Mouse (Mus musculus): ENCODE measurements around the gene Il17rd.
A peak's percentile ranks its signal among the peaks of the same experiment; 100 is the strongest.

The Il17rd gene

GRCm38 (mm10) chr14:27048231-27048956, 9.7 kb downstream of the Il17rd start:
- DNase-seq: no peak

- no peak for DNase-seq
Measured at GRCm38 (mm10) chr14:27050043-27050442, 11.3 kb downstream of the Il17rd start.

- no peak for DNase-seq
Measured at GRCm38 (mm10) chr14:27050560-27051510, 12.1 kb downstream of the Il17rd start.

DNA sequence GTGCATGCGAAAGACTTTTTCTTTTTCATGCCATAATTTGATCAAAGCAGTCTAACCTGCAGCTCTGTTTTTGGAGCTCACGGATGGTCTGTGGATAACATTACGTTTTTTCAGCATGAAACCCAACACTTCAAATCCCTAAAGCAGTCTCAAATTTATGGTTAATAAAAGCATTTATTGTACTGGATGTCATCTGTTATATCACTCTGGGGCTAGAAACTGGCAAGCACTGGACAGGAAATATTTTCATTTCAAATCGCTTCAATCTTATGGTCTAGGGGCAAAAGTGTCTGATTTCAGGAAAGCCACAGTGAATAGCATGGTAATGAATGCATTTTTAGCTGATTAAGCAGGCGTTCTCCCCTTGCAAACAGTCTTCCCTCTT, 12.8 kb downstream of the Il17rd start:
- DNase-seq: no peak

DNA sequence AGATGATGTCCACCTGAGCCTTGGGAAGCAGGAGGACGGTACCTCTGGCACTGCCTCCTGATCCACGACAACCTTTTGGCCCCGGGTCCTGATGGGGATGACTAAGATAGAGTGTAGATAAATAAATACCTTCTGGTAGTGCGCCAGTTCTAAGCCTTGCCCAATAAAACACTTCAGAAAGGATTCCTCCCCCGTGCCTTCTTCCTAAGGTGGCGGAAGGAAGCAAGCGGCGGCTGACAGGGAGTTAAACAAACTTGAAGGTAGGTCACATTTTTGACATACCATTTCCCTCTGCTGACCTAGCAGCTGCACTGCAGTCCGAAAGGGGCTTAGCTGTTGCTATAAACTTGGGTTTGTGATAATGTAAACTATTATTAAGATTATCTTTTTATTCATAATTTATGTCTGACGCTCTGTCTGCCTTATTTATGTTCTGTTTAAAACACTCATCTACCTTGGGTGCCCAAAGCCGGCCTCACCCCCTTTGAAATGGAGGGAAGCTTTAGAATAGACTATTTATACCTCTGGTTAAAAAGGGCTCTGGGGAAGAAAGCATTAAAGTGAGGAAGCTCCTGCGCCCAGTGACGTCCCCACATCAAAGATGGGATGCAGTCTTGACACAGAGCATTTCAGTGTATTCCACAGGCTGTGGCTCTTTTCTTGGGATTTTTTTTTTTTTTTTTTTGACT, 19.9 kb downstream of the Il17rd start:
- no peak for DNase-seq

- no peak for DNase-seq
Measured at GRCm38 (mm10) chr14:27059224-27059558, 20.4 kb downstream of the Il17rd start.

- no peak for DNase-seq
Measured at GRCm38 (mm10) chr14:27063338-27063737, 24.6 kb downstream of the Il17rd start.

DNA sequence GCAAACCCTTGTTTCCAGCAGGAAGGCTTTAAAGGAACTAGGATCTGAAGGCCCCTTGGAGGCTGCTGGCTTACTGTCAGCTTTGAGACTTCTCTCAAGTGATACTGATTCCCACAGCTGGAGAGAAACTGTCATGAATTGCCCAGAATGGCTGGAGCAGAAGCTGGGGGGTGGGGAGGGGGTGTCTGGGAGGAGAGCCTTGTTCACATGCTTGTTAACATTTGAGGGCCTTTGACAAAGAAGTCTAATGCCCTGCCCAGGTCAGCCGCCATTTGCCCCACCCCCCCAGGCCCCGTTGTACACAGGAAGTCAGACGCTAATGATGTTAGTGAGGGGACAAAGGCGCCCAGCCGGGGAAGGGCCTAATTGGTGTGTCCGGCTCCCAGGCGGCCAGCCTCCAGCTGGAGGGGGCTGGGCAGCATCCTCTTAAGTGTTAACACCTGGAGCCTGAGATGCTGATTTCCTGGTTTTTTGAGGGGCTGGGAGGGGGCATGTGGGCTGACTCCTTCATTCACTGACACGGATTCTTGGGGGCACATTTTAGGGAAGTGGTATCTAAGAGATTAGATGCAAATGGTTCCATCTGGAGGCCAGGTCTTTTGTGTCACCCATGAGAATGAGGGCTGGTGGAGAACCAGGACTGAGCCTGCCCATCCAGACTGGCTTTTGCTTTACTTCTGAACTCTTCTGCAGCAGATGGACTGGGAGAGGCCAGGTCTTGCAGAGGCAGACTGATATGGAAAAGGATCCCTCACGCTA, 27.6 kb downstream of the Il17rd start:
- no peak for DNase-seq

DNA sequence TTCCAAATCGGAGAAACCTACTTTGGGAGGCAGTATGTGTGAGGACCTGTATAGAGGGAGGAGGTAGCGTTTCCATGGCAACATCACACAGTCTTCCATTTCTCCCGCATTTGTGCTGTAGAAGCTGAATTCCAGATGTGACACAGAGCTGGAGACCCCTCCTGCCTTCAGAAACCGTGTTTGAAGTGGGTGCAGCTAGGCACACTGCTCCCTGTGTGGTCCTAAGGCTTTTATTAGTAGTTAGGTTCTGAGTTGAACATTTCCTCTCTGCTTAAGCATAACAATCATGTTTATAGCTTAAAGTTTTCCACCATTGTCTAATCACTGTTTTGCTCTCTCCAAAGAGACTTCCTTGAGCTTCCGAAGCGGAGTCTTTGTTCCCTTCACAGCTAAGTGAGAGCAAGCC, 29.1 kb downstream of the Il17rd start:
- DNase-seq: no peak

- no peak for DNase-seq
Measured at GRCm38 (mm10) chr14:27069434-27070097, 30.8 kb downstream of the Il17rd start.

DNA sequence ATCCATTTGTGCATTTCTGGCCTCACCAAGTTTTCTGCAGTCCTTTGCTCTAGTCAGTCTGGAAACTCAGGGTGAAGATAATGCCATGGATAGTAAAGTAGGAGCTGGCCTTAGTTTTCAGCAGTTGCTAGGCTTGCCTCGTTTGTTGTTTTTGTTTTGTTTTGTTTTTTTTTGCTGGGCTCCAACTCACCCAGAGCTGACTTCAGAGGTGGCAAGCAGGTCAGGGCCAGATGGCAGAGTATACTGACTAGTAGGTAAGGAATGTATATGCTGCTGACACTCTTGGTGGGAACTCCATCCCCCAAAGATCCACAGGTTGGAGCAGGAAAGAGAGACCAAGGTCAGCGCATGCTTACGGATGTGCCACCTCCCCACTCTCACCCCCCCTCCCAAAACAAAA, 31.4 kb downstream of the Il17rd start:
- DNase-seq: no peak

GRCm38 (mm10) chr14:27070758-27071157, 32.0 kb downstream of the Il17rd start:
- no peak for DNase-seq

GRCm38 (mm10) chr14:27071985-27072384, 33.2 kb downstream of the Il17rd start:
- DNase-seq: peak in 1 of 2 experiments; percentile 11

GRCm38 (mm10) chr14:27075084-27075483, 36.3 kb downstream of the Il17rd start:
- no peak for DNase-seq

GRCm38 (mm10) chr14:27075909-27076521, 37.3 kb downstream of the Il17rd start:
- no peak for DNase-seq

GRCm38 (mm10) chr14:27076522-27076920, 37.8 kb downstream of the Il17rd start:
- DNase-seq: no peak

DNA sequence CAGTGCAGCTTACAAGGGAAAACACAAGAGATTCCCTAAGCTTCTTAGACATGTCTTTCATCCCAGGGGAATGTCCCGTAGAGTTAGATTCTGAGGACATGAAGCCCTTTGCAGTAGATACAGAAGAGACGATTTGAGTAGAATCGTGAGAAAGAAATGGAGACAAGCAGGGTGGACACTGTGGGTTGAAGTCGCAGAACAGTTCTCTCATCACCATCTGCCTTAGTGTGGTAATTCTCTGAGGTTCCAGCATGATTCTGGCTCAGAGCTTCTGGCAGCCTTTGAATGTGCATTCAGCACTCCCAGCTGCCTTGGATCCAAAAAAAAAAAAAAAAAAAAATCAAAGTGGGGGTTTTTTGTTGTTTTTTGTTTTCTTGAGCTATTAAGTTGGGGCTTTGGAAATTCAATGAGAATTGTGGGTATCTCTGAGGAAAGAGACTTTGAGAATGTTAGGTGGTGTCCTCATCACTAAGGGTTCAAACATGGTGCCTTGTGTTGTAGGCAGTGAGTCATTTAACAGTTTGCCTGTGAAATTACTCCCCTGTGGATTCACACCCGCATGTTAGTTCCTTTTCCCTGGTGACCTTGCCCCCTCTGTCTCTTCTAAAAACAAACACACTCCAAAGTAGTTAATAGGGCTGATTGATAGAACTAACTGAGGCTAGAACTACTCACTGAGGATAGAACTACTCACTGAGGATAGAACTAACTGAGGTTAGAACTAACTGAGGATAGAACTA, 43.0 kb downstream of the Il17rd start:
- no peak for DNase-seq

DNA sequence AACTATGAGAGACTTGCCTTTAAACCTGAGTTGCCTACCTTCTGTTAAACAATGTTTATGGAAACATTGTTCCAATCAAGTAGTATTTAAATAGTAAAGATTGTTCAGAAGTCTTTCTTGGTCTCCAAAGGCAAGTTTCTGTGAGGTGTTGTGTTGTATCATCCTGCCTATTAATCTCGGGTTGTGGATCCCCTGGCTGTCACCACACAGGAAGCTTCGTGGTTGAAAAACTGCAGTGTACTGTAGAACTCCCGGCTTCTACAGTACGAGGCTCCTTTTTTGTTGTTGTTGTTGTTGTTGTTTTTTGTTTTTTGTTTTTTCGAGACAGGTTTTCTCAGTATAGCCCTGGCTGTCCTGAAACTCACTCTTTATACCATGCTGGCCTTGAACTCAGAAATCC, 46.7 kb downstream of the Il17rd start:
- DNase-seq: no peak

GRCm38 (mm10) chr14:27085999-27086398, 47.3 kb downstream of the Il17rd start:
- no peak for DNase-seq

DNA sequence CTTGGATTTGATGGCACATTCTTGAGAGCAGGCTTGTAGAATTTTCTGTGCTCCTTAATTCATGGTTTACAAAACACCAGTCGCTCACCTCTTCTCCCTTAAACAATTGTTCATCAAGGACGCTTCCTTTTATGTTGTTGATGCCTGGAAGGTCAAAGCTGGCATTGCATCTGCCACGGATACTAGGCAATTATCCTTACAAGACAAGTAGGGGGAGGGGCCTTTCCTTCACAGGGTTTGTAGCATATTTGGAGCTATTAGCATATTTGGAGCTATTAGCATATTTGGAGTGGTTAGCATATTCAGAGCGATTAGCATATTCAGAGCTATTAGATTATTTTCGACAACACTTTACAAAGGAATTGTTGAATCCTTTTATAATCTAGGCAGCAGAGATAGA, 55.5 kb downstream of the Il17rd start:
- DNase-seq: no peak

DNA sequence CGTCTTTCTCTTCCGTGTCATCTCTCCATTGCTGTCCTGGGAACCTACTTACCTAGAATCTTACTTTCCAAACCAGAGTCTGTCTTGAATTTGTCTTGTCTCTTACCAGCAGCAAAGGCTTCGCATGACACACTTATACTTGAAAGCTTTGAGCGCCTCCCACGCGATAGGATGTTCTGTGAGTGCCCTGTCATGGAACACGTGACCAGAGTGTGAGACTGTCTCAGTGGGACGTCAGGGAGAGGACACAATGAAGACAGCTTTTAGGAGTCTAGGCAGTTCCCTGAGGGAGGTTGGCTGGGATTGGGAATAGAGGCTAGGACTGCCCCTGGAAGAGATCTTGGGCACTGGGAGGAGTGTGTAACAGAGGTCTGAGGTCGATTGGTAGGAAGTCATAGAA, 57.4 kb downstream of the Il17rd start:
- no peak for DNase-seq

Measured in thymus, postnatal 36 days (tissue).